Mouse (Mus musculus) testis, adult 2 months (tissue): ENCODE data around the gene Prr12. TPM values are rescaled to one million over a fixed set of nuclear protein-coding genes. Genes with fewer than 3 reads are reported as not detected.
A peak's percentile ranks its signal among the peaks of the same experiment; 100 is the strongest.

Experiments
- H3K27ac ChIP-seq: fragments of 200-500 bp; 2 replicates; pipeline ENCODE4 v1.5.1; 2012; ENCODE audit warnings: low read depth, low read length; ENCODE audit not compliant: control insufficient read depth, insufficient read depth
- H3K27me3 ChIP-seq: fragments of 200-500 bp; 2 replicates; pipeline ENCODE4 v1.6.1; 2012; ENCODE audit warnings: mild to moderate bottlenecking, low read length, moderate library complexity; ENCODE audit not compliant: control insufficient read depth, insufficient read depth
- H3K36me3 ChIP-seq: fragments of 200-500 bp; 2 replicates; pipeline ENCODE4 v1.6.1; 2012; ENCODE audit warnings: mild to moderate bottlenecking, low read length; ENCODE audit not compliant: control insufficient read depth, insufficient read depth
- H3K4me1 ChIP-seq: fragments of 200-500 bp; 2 replicates; pipeline ENCODE4 v1.6.1; 2012; ENCODE audit warnings: low read length; ENCODE audit not compliant: control insufficient read depth, insufficient read depth
- H3K4me3 ChIP-seq: fragments of 200-500 bp; 2 replicates; pipeline ENCODE4 v1.5.1; 2012; ENCODE audit warnings: low read depth, mild to moderate bottlenecking, low read length, moderate library complexity, mixed read lengths; ENCODE audit not compliant: control insufficient read depth
- CTCF ChIP-seq: fragments of 200-500 bp; IDR thresholded peaks from 2 replicates; pipeline ENCODE4 v1.5.1; 2012; ENCODE audit warnings: low read depth, mild to moderate bottlenecking, inconsistent platforms, low read length, moderate library complexity; ENCODE audit not compliant: control insufficient read depth, insufficient read depth, insufficient replicate concordance
- POLR2A ChIP-seq: fragments of 200-500 bp; IDR thresholded peaks from 2 replicates; pipeline ENCODE4 v1.6.1; 2012; ENCODE audit warnings: low read depth, mild to moderate bottlenecking, inconsistent platforms, low read length, moderate library complexity; ENCODE audit not compliant: control insufficient read depth
- polyA plus RNA-seq: library from polyadenylated mRNA; depleted of rRNA; stranded (reverse); fragments of >200 nt; gene quantifications from 2 replicates; pipeline ENCODE4 v1.2.3, GENCODE M21; 2012

The Prr12 gene
- polyA plus RNA-seq, 1 experiment, result 3.4 TPM

GRCm38 (mm10) chr7:45077322-45077721, 24.6 kb upstream of the Prr12 start:
- Histone ChIP-seq H3K27me3 (no peaks in the 10 kb centered on the region), H3K27ac (no peak overlapping the region), H3K36me3 (no peaks in the 10 kb centered on the region; the same call in 1 of the 2 replicates), H3K4me3 (no peak overlapping the region), H3K4me1 (peaks cover 18% of the 10 kb centered on the region)
- TF ChIP-seq CTCF (no peak), POLR2A (no peak)

DNA sequence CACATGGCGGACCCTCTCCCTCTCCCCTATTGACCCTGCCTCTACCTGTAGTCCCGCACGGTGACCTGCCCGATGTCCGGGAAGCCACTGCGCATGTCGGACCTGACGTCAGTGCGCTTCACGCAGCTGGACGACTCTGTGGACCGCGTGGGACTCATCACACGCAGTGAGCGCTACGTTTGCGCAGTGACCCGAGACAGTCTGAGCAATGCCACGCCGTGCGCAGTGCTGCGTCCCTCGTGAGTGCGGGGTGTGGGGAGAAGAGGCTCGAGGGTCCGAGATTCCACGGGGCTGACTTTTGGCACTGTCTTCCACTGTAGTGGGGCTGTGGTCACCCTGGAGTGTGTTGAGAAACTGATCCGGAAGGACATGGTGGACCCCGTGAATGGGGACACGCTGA, 23.8 kb upstream of the Prr12 start:
- Histone ChIP-seq H3K4me3 (peak overlapping the region; percentile 2), H3K36me3 (no peaks in the 10 kb centered on the region; the same call in 1 of the 2 replicates), H3K4me1 (peaks cover 18% of the 10 kb centered on the region), H3K27ac (no peak overlapping the region), H3K27me3 (no peaks in the 10 kb centered on the region)
- TF ChIP-seq CTCF, result no peak
- 0 out of 2 replicates have a peak, but pooled peaks have one; percentile 7 for TF ChIP-seq POLR2A

GRCm38 (mm10) chr7:45075405-45075804, 22.7 kb upstream of the Prr12 start:
- Histone ChIP-seq H3K36me3 (no peaks in the 10 kb centered on the region; the same call in 1 of the 2 replicates), H3K4me3 (no peak overlapping the region), H3K27me3 (no peaks in the 10 kb centered on the region), H3K27ac (no peak overlapping the region; the same call in 1 of the 2 replicates), H3K4me1 (peaks cover 18% of the 10 kb centered on the region)
- no peak for TF ChIP-seq CTCF
- no peak for TF ChIP-seq POLR2A

DNA sequence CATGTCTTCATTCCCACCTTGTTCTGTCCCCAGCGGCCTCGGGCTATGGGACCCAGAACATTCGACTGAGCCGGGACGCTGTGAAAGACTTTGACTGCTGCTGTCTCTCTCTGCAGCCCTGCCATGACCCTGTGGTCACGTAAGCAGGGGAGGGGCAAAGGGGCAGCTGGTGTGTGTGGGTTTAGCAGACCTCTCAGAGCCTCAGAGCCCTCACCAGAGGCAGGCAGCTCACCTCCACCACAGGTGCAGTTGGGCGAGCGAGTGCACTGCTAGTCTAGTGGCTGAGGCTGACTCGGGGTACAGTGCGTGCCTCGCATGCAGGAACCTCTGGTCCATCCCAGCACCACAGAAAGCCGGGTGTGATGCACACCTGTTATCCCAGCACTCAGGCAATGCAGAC, 21.3 kb upstream of the Prr12 start:
- no peak overlapping the region for H3K27ac ChIP-seq
- H3K27me3 ChIP-seq, result no peaks in the 10 kb centered on the region
- peaks cover 18% of the 10 kb centered on the region for H3K4me1 ChIP-seq
- H3K4me3 ChIP-seq, result no peak overlapping the region
- TF ChIP-seq CTCF, result no peak
- no peak for TF ChIP-seq POLR2A
- H3K36me3 ChIP-seq, result no peaks in the 10 kb centered on the region; the same call in 1 of the 2 replicates

DNA sequence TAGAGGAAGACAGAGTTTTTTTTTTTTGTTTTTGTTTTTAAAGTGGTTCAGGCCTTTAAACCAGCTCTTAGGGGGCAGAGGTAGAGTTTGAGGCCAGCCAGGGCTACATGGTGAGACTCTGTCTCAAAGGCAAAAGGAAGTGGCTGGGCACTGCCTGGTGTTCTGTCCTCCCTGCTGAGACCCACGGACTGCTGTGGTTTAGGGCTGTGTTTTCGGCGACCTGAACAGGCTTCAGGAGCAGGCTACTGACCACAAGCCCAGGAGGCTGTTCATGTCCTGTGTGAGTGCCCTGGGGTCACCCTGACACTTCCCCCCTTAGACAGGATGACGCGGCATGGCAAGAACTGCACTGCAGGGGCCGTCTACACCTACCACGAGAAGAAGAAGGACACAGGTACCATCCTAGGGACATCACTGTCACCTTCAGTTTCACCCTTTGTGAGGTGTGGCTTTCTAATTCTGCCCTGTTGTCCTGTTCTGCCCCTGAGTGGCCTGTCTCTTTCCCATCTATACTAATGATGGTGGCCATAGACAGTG, 20.6 kb upstream of the Prr12 start:
- Histone ChIP-seq H3K4me3 (no peak overlapping the region), H3K27me3 (no peaks in the 10 kb centered on the region), H3K36me3 (no peaks in the 10 kb centered on the region), H3K4me1 (peaks cover 18% of the 10 kb centered on the region), H3K27ac (no peak overlapping the region)
- TF ChIP-seq CTCF (no peak), POLR2A (no peak)

DNA sequence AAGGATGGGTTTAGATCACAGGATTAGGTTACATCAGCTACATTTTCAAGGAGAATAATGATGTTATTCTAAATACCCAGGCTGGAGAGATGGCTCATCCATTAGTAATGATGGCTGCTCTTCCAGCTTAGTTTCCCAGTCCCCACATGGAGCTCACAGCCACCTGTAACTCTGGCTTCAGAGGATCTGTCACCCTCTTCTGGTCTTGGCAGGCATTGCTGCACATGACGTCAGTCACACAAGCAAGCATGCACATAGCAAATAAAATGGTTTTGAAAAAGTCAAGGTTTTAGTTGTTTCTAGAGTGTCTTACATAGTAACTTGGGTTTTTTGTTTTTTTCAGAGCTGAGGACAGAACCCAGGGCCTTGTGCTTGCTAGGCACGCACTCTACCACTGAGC, 19.5 kb upstream of the Prr12 start:
- peaks cover 18% of the 10 kb centered on the region for H3K4me1 ChIP-seq
- no peaks in the 10 kb centered on the region for H3K27me3 ChIP-seq
- no peak overlapping the region for H3K4me3 ChIP-seq
- H3K36me3 ChIP-seq, result no peaks in the 10 kb centered on the region
- no peak overlapping the region for H3K27ac ChIP-seq
- TF ChIP-seq CTCF (peak; percentile 20; the same call in 1 of the 2 replicates), POLR2A (no peak)

- H3K36me3 ChIP-seq, result no peaks in the 10 kb centered on the region
- H3K4me1 ChIP-seq, result no peaks in the 10 kb centered on the region; the same call in 1 of the 2 replicates
- H3K4me3 ChIP-seq, result no peak overlapping the region
- H3K27me3 ChIP-seq, result no peaks in the 10 kb centered on the region
- no peak overlapping the region for H3K27ac ChIP-seq
- no peak for TF ChIP-seq CTCF
- no peak for TF ChIP-seq POLR2A
Observed at GRCm38 (mm10) chr7:45069671-45070070, 17.0 kb upstream of the Prr12 start.

DNA sequence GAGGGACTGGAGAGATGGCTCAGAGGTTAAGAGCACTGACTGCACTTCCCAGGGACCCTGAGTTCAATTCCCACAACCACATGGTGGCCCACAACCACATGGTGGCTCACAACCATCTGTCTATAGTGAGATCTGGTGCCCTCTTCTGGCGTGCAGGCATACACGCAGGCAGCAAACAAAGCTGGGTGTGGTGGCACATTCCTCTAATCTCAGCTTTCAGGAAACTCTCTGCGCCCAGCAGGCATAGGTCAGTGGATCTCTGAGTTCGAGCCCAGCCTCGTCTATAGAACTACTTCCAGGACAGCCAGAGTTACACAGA, 15.3 kb upstream of the Prr12 start:
- Histone ChIP-seq H3K4me3 (no peak overlapping the region), H3K4me1 (no peaks in the 10 kb centered on the region), H3K36me3 (no peaks in the 10 kb centered on the region), H3K27me3 (no peaks in the 10 kb centered on the region), H3K27ac (no peak overlapping the region)
- TF ChIP-seq CTCF, result peak; percentile 59; the same call in 1 of the 2 replicates
- TF ChIP-seq POLR2A, result no peak
